Mouse (Mus musculus) left cerebral cortex, postnatal 4 days (tissue): ENCODE measurements at regions not wholly inside any gene's neighbourhood (a gene's known extent, or its start where the extent isn't known, plus 50 kb on each side); places are given as distances from the start of the nearest gene placed in this dataset.
"Not testable (repeated sequence)": the region's sequence is repeated elsewhere in the genome, so short reads cannot be mapped to it uniquely, and the experiment has no call there.

Experiments
- DNase-seq: peaks from one replicate; pipeline ENCODE4 v3.0.0-alpha.2; 2022
- intact Hi-C: fragments of 180-260 bp; cut with DNase I; formaldehyde crosslinking; loops from one replicate; pipeline ENCODE4 v1.15.1; 2025

GRCm38 (mm10) chr8:126813621-126814020, 132.0 kb downstream of the Tomm20 start:
- DNase-seq = no peak
- intact Hi-C loops = no loop called here

- DNase-seq = no peak
- intact Hi-C loops = no loop called here
These were observed 132.9 kb downstream of the Tomm20 start for GRCm38 (mm10) chr8:126812777-126813176.

GRCm38 (mm10) chr8:126811358-126811757, 134.3 kb downstream of the Tomm20 start:
- intact Hi-C loops, DNase-seq: not testable (repeated sequence)

GRCm38 (mm10) chr8:126810516-126810915, 135.1 kb downstream of the Tomm20 start:
- intact Hi-C loops = no loop called here
- no peak for DNase-seq

- intact Hi-C loops = no loop called here
These were observed 136.3 kb downstream of the Tomm20 start for GRCm38 (mm10) chr8:126809321-126809720.

GRCm38 (mm10) chr8:126808496-126808895, 137.1 kb downstream of the Tomm20 start:
- DNase-seq = no peak
- intact Hi-C loops = no loop called here

More at GRCm38 (mm10) chr8:126809321-126809720, 136.3 kb downstream of the Tomm20 start:
- no peak for DNase-seq

GRCm38 (mm10) chr8:126807171-126807768, 138.4 kb downstream of the Tomm20 start:
- intact Hi-C loops = no loop called here
- no peak for DNase-seq

- intact Hi-C loops = no loop called here
- no peak for DNase-seq
These were observed 139.1 kb downstream of the Tomm20 start for GRCm38 (mm10) chr8:126806591-126806990.

GRCm38 (mm10) chr8:126806181-126806560, 139.5 kb downstream of the Tomm20 start:
- no peak for DNase-seq
- intact Hi-C loops = no loop called here

GRCm38 (mm10) chr8:126805365-126806180, 140.1 kb downstream of the Tomm20 start:
- DNase-seq = no peak
- intact Hi-C loops = no loop called here

- intact Hi-C loops = no loop called here
- DNase-seq = no peak
These were observed 141.5 kb downstream of the Tomm20 start for GRCm38 (mm10) chr8:126804115-126804514.

GRCm38 (mm10) chr8:126802641-126803040, 143.0 kb downstream of the Tomm20 start:
- intact Hi-C loops = no loop called here
- DNase-seq = no peak

GRCm38 (mm10) chr8:126800976-126801375, 144.7 kb downstream of the Tomm20 start:
- DNase-seq = no peak
- intact Hi-C loops = no loop called here

- no peak for DNase-seq
- intact Hi-C loops = no loop called here
These were observed 147.9 kb downstream of the Tomm20 start for GRCm38 (mm10) chr8:126797571-126798334.

- no peak for DNase-seq
- intact Hi-C loops = no loop called here
These were observed 152.0 kb downstream of the Tomm20 start for GRCm38 (mm10) chr8:126793657-126794056.

- no peak for DNase-seq
- intact Hi-C loops = no loop called here
These were observed 154.6 kb downstream of the Tomm20 start for GRCm38 (mm10) chr8:126791069-126791468.

GRCm38 (mm10) chr8:126790214-126790613, 155.4 kb downstream of the Tomm20 start:
- no peak for DNase-seq
- intact Hi-C loops = no loop called here

- no peak for DNase-seq
- intact Hi-C loops = no loop called here
These were observed 156.6 kb downstream of the Tomm20 start for GRCm38 (mm10) chr8:126789076-126789475.

- no peak for DNase-seq
- intact Hi-C loops = no loop called here
These were observed 157.0 kb downstream of the Tomm20 start for GRCm38 (mm10) chr8:126788669-126789068.

- intact Hi-C loops = no loop called here
- DNase-seq = no peak
These were observed 158.2 kb downstream of the Tomm20 start for GRCm38 (mm10) chr8:126787398-126787797.

- intact Hi-C loops = no loop called here
- no peak for DNase-seq
These were observed 160.4 kb downstream of the Tomm20 start for GRCm38 (mm10) chr8:126785211-126785610.

GRCm38 (mm10) chr8:126784604-126785003, 161.0 kb downstream of the Tomm20 start:
- DNase-seq = no peak
- intact Hi-C loops = no loop called here
